Mouse (Mus musculus) hindbrain, embryonic 14.5 days (tissue): ENCODE data around the gene Grin2d. TPM values are rescaled to one million over a fixed set of nuclear protein-coding genes. Genes with fewer than 3 reads are reported as not detected.

Source experiments
- ATAC-seq: fragments of 200-750 bp; cut with Nextera tagmentation; 2 replicates; pipeline ENCODE4 v1.8.0; 2017; ENCODE audit warnings: moderate number of reproducible peaks, mild to moderate bottlenecking, moderate TSS enrichment, moderate library complexity; ENCODE audit not compliant: low FRiP score
- DNase-seq: peaks from one replicate; pipeline ENCODE4 v3.0.0-alpha.2; 2015; ENCODE audit warnings: low spot score
- H3K27ac ChIP-seq: fragments of 300-500 bp; sonication (generic); 2 replicates; pipeline ENCODE4 v1.5.1; 2014; ENCODE audit warnings: mild to moderate bottlenecking, moderate library complexity
- H3K27me3 ChIP-seq: fragments of 300-500 bp; sonication (generic); 2 replicates; pipeline ENCODE4 v1.6.1; 2014; ENCODE audit warnings: mild to moderate bottlenecking, low read length, mixed read lengths; ENCODE audit not compliant: control insufficient read depth, insufficient read depth
- H3K36me3 ChIP-seq: fragments of 300-500 bp; sonication (generic); replicated peaks from 2 replicates; pipeline ENCODE4 v1.6.1; 2014; ENCODE audit not compliant: control insufficient read depth, insufficient read depth
- H3K4me1 ChIP-seq: fragments of 300-500 bp; sonication (generic); replicated peaks from 2 replicates; pipeline ENCODE4 v1.6.1; 2014; ENCODE audit warnings: antibody characterized with exemption, low read length, mixed read lengths; ENCODE audit not compliant: control insufficient read depth, insufficient read depth
- H3K4me2 ChIP-seq: fragments of 300-500 bp; sonication (generic); replicated peaks from 2 replicates; pipeline ENCODE4 v1.6.1; 2014; ENCODE audit warnings: mild to moderate bottlenecking, moderate library complexity
- H3K4me3 ChIP-seq: fragments of 300-500 bp; sonication (generic); replicated peaks from 2 replicates; pipeline ENCODE4 v1.5.1; 2014; ENCODE audit warnings: mild to moderate bottlenecking, low read length
- H3K9ac ChIP-seq: fragments of 300-500 bp; sonication (generic); 2 replicates; pipeline ENCODE4 v1.6.1; 2014
- H3K9me3 ChIP-seq: fragments of 300-500 bp; sonication (generic); 2 replicates; pipeline ENCODE4 v1.6.1; 2016; ENCODE audit warnings: low read length; ENCODE audit not compliant: control insufficient read depth
- WGBS: fragments of 180-500 bp; shearing (Covaris S2); extraction: QIAGEN DNeasy Blood & Tissue Kit; methylation state at CpG from one replicate; pipeline ENCODE4 v1.1.7; 2014; 5-methylcytosine and 5-hydroxymethylcytosine counted together
- polyA plus RNA-seq: library from polyadenylated mRNA; unstranded; fragments of >200 nt; fragmentation: Nextera tagmentation; extraction: Ambion mirVana; gene quantifications from 2 replicates; pipeline ENCODE4 v1.2.1, GENCODE M21; 2014

Gene Grin2d
- polyA plus RNA-seq, 1 experiment from 2014 or later: 4.3 TPM

GRCm38 (mm10) chr7:45819843-45820242 is 58.3 kb downstream of the Grin2d start:
- Histone ChIP-seq H3K36me3 (peaks cover 19% of the 10 kb centered on the region), H3K27me3 (no peaks in the 10 kb centered on the region), H3K4me2 (0 out of 2 replicates have a peak overlapping the region, but pooled peaks have one; percentile 19), H3K4me1 (peaks cover 5% of the 10 kb centered on the region; the same call in 1 of the 2 replicates), H3K9me3 (no peaks in the 10 kb centered on the region), H3K4me3 (no peak overlapping the region), H3K27ac (no peak overlapping the region), H3K9ac (no peak overlapping the region)
- DNase-seq (no peak), ATAC-seq (no peak)
- WGBS: 12% methylated on average over 25 of the region's 25 CpGs

GRCm38 (mm10) chr7:45815984-45816351 is 62.2 kb downstream of the Grin2d start:
- H3K27ac ChIP-seq: no peak overlapping the region
- ATAC-seq (no peak), DNase-seq (no peak)
- H3K4me1 ChIP-seq: peaks cover 21% of the 10 kb centered on the region
- no peaks in the 10 kb centered on the region for H3K9me3 ChIP-seq
- H3K9ac ChIP-seq: 0 out of 2 replicates have a peak overlapping the region, but pooled peaks have one; percentile 6
- H3K4me2 ChIP-seq: no peak overlapping the region
- H3K27me3 ChIP-seq: no peaks in the 10 kb centered on the region
- H3K4me3 ChIP-seq: no peak overlapping the region
- 60% methylated on average over 2 of the region's 2 CpGs for WGBS
- peaks cover 22% of the 10 kb centered on the region for H3K36me3 ChIP-seq

- Histone ChIP-seq H3K9me3 (no peaks in the 10 kb centered on the region), H3K27ac (peak overlapping the region; percentile 52), H3K4me3 (no peak overlapping the region), H3K9ac (0 out of 2 replicates have a peak overlapping the region, but pooled peaks have one; percentile 6), H3K36me3 (peaks cover 27% of the 10 kb centered on the region), H3K27me3 (no peaks in the 10 kb centered on the region), H3K4me2 (peak overlapping the region; percentile 48), H3K4me1 (peaks cover 21% of the 10 kb centered on the region)
- 30% methylated on average over 10 of the region's 10 CpGs for WGBS
- ATAC-seq (no peak), DNase-seq (no peak)
Observed at GRCm38 (mm10) chr7:45815323-45815983, 62.7 kb downstream of the Grin2d start.

GRCm38 (mm10) chr7:45814841-45815240 is 63.3 kb downstream of the Grin2d start:
- ATAC-seq (no peak), DNase-seq (no peak)
- Histone ChIP-seq H3K4me1 (peaks cover 21% of the 10 kb centered on the region), H3K36me3 (peaks cover 33% of the 10 kb centered on the region), H3K4me2 (peak overlapping the region; percentile 48), H3K9ac (0 out of 2 replicates have a peak overlapping the region, but pooled peaks have one; percentile 6), H3K27me3 (no peaks in the 10 kb centered on the region), H3K27ac (peak overlapping the region; percentile 52), H3K9me3 (no peaks in the 10 kb centered on the region), H3K4me3 (peak overlapping the region; percentile 18)
- 0% methylated on average over 5 of the region's 5 CpGs for WGBS

GRCm38 (mm10) chr7:45813787-45814779 is 64.1 kb downstream of the Grin2d start, which contains the start of gene Cyth2:
Gene Cyth2 (minus strand): TSS chr7:45814581.
- H3K36me3 ChIP-seq: peaks cover 41% of the 10 kb centered on the region
- H3K9me3 ChIP-seq: no peaks in the 10 kb centered on the region
- DNase-seq (peak; percentile 100), ATAC-seq (peak; percentile 98)
- no peaks in the 10 kb centered on the region for H3K27me3 ChIP-seq
- H3K4me2 ChIP-seq: peak within 1 kb of the TSS; percentile 93
- WGBS: under 1% methylated on average over 64 of the region's 92 CpGs
- H3K4me3 ChIP-seq: peak within 1 kb of the TSS; percentile 86
- peak within 1 kb of the TSS; percentile 100 for H3K27ac ChIP-seq
- peaks cover 21% of the 10 kb centered on the region for H3K4me1 ChIP-seq
- peak within 1 kb of the TSS; percentile 99 for H3K9ac ChIP-seq

- Histone ChIP-seq H3K36me3 (peaks cover 52% of the 10 kb centered on the region), H3K4me2 (peak overlapping the region; percentile 93), H3K4me3 (peak overlapping the region; percentile 86), H3K27ac (peak overlapping the region; percentile 100), H3K9me3 (no peaks in the 10 kb centered on the region), H3K4me1 (peaks cover 26% of the 10 kb centered on the region), H3K27me3 (no peaks in the 10 kb centered on the region), H3K9ac (peak overlapping the region; percentile 99)
- ATAC-seq: no peak
- DNase-seq: no peak
- WGBS: 84% methylated on average over 8 of the region's 8 CpGs
Observed at GRCm38 (mm10) chr7:45812921-45813320, 65.3 kb downstream of the Grin2d start.

- H3K4me2 ChIP-seq: no peak overlapping the region
- no peak for DNase-seq
- H3K4me3 ChIP-seq: no peak overlapping the region
- peaks cover 19% of the 10 kb centered on the region for H3K4me1 ChIP-seq
- WGBS: 85% methylated on average over 14 of the region's 14 CpGs
- no peak overlapping the region for H3K9ac ChIP-seq
- H3K36me3 ChIP-seq: peaks cover 76% of the 10 kb centered on the region
- no peak overlapping the region for H3K27ac ChIP-seq
- H3K27me3 ChIP-seq: no peaks in the 10 kb centered on the region
- no peaks in the 10 kb centered on the region for H3K9me3 ChIP-seq
- no peak for ATAC-seq
Observed at GRCm38 (mm10) chr7:45809276-45810075, 68.7 kb downstream of the Grin2d start.

GRCm38 (mm10) chr7:45808471-45808870 is 69.7 kb downstream of the Grin2d start:
- peaks cover 19% of the 10 kb centered on the region for H3K4me1 ChIP-seq
- H3K4me3 ChIP-seq: no peak overlapping the region
- no peak for DNase-seq
- H3K27me3 ChIP-seq: no peaks in the 10 kb centered on the region
- no peak overlapping the region for H3K27ac ChIP-seq
- peaks cover 86% of the 10 kb centered on the region for H3K36me3 ChIP-seq
- 37% methylated on average over 10 of the region's 11 CpGs for WGBS
- no peak for ATAC-seq
- H3K9ac ChIP-seq: no peak overlapping the region
- H3K9me3 ChIP-seq: no peaks in the 10 kb centered on the region
- no peak overlapping the region for H3K4me2 ChIP-seq
